Mouse (Mus musculus) telencephalon, adult 2 months (tissue): ENCODE data around the gene Tmed2.
A peak's percentile ranks its signal among the peaks of the same experiment; 100 is the strongest.
"Not testable (repeated sequence)": the region's sequence is repeated elsewhere in the genome, so short reads cannot be mapped to it uniquely, and the experiment has no call there.

Source experiments
- DNase-seq: peaks from one replicate; pipeline ENCODE4 v3.0.0-alpha.2; 2011; ENCODE audit warnings: low read depth, low spot score

Tmed2 gene

GRCm38 (mm10) chr5:124528351-124528750, 12.1 kb upstream of the Tmed2 start:
- DNase-seq: no peak

- no peak for DNase-seq
Measured at GRCm38 (mm10) chr5:124528791-124529190, 11.7 kb upstream of the Tmed2 start.

GRCm38 (mm10) chr5:124529191-124529651, 11.3 kb upstream of the Tmed2 start:
- no peak for DNase-seq

- DNase-seq: no peak
Measured at GRCm38 (mm10) chr5:124529697-124530096, 10.8 kb upstream of the Tmed2 start.

GRCm38 (mm10) chr5:124530655-124531582, 9.6 kb upstream of the Tmed2 start, which contains the start of gene Rilpl1:
Rilpl1 (minus strand) TSS chr5:124531391.
- DNase-seq: no peak

GRCm38 (mm10) chr5:124531583-124531930, 8.9 kb upstream of the Tmed2 start:
- DNase-seq: no peak

GRCm38 (mm10) chr5:124532451-124532850, 8.0 kb upstream of the Tmed2 start:
- DNase-seq: no peak

- no peak for DNase-seq
Measured at GRCm38 (mm10) chr5:124535016-124535415, 5.5 kb upstream of the Tmed2 start.

- no peak for DNase-seq
Measured at GRCm38 (mm10) chr5:124536776-124537175, 3.7 kb upstream of the Tmed2 start.

- DNase-seq: peak; percentile 77
Measured at GRCm38 (mm10) chr5:124538813-124539792, 1.4 kb upstream of the Tmed2 start.

- DNase-seq: no peak
Measured at GRCm38 (mm10) chr5:124539905-124540304, 590 bp upstream of the Tmed2 start.

- no peak for DNase-seq
Measured at GRCm38 (mm10) chr5:124540905-124541601, 558 bp downstream of the Tmed2 start.

- no peak for DNase-seq
Measured at GRCm38 (mm10) chr5:124541602-124541973, 1.1 kb downstream of the Tmed2 start.

- not testable (repeated sequence) for DNase-seq
Measured at GRCm38 (mm10) chr5:124550737-124551136, 10.2 kb downstream of the Tmed2 start.

- not testable (repeated sequence) for DNase-seq
Measured at GRCm38 (mm10) chr5:124551349-124552093, 11.0 kb downstream of the Tmed2 start.

GRCm38 (mm10) chr5:124552094-124552472, 11.6 kb downstream of the Tmed2 start:
- no peak for DNase-seq

- peak; percentile 94 for DNase-seq
Measured at GRCm38 (mm10) chr5:124552558-124553307, 12.2 kb downstream of the Tmed2 start, which contains the start of gene Ddx55. Ddx55 (plus strand) TSS chr5:124552864.

GRCm38 (mm10) chr5:124553607-124554006, 13.1 kb downstream of the Tmed2 start:
- no peak for DNase-seq

- DNase-seq: no peak
Measured at GRCm38 (mm10) chr5:124555145-124555544, 14.7 kb downstream of the Tmed2 start.

GRCm38 (mm10) chr5:124571068-124571467, 30.6 kb downstream of the Tmed2 start:
- DNase-seq: no peak
